Mouse (Mus musculus) MEL-GATA-1-ER (cell line): ENCODE data around the gene Coro2a.
A peak's percentile ranks its signal among the peaks of the same experiment; 100 is the strongest.
"Not testable (repeated sequence)": the region's sequence is repeated elsewhere in the genome, so short reads cannot be mapped to it uniquely, and the experiment has no call there.

ENCODE experiments used
- DNase-seq: peaks from one replicate; pipeline ENCODE4 v3.0.0-alpha.2; 2012; ENCODE audit warnings: low read depth; ENCODE audit errors: extremely low read depth

Gene Coro2a

GRCm38 (mm10) chr4:46584536-46584935, 17.5 kb downstream of the Coro2a start:
- not testable (repeated sequence) for DNase-seq

GRCm38 (mm10) chr4:46584084-46584483, 17.9 kb downstream of the Coro2a start:
- DNase-seq, result not testable (repeated sequence)

GRCm38 (mm10) chr4:46582024-46582423, 20.0 kb downstream of the Coro2a start:
- not testable (repeated sequence) for DNase-seq

- not testable (repeated sequence) for DNase-seq
Measured at GRCm38 (mm10) chr4:46581577-46581976, 20.4 kb downstream of the Coro2a start.

GRCm38 (mm10) chr4:46580799-46581243, 21.2 kb downstream of the Coro2a start:
- not testable (repeated sequence) for DNase-seq

GRCm38 (mm10) chr4:46578796-46579346, 23.1 kb downstream of the Coro2a start:
- not testable (repeated sequence) for DNase-seq

GRCm38 (mm10) chr4:46578228-46578627, 23.8 kb downstream of the Coro2a start:
- no peak for DNase-seq

- DNase-seq, result not testable (repeated sequence)
Measured at GRCm38 (mm10) chr4:46575509-46576284, 26.3 kb downstream of the Coro2a start.

GRCm38 (mm10) chr4:46574841-46575240, 27.2 kb downstream of the Coro2a start:
- DNase-seq, result no peak

- no peak for DNase-seq
Measured at GRCm38 (mm10) chr4:46574024-46574753, 27.8 kb downstream of the Coro2a start.

- DNase-seq, result no peak
Measured at GRCm38 (mm10) chr4:46572616-46573015, 29.4 kb downstream of the Coro2a start.

GRCm38 (mm10) chr4:46571744-46572143, 30.3 kb downstream of the Coro2a start:
- DNase-seq, result no peak

- no peak for DNase-seq
Measured at GRCm38 (mm10) chr4:46569671-46570070, 32.3 kb downstream of the Coro2a start.

- no peak for DNase-seq
Measured at GRCm38 (mm10) chr4:46568169-46568568, 33.8 kb downstream of the Coro2a start.

- DNase-seq, result no peak
Measured at GRCm38 (mm10) chr4:46566931-46567671, 34.9 kb downstream of the Coro2a start.

GRCm38 (mm10) chr4:46565393-46565955, 36.5 kb downstream of the Coro2a start:
- DNase-seq, result no peak

- no peak for DNase-seq
Measured at GRCm38 (mm10) chr4:46564247-46564646, 37.8 kb downstream of the Coro2a start.

- peak; percentile 94 for DNase-seq
Measured at GRCm38 (mm10) chr4:46563847-46564246, 38.2 kb downstream of the Coro2a start.

GRCm38 (mm10) chr4:46562841-46563240, 39.2 kb downstream of the Coro2a start:
- no peak for DNase-seq

- DNase-seq, result peak; percentile 66
Measured at GRCm38 (mm10) chr4:46562037-46562436, 40.0 kb downstream of the Coro2a start.

- no peak for DNase-seq
Measured at GRCm38 (mm10) chr4:46560069-46560705, 41.8 kb downstream of the Coro2a start.
